Mouse (Mus musculus) ES-Bruce4 (cell line): ENCODE results near the gene Olfr965.

ENCODE experiments used
- CTCF ChIP-seq: IDR thresholded peaks from one replicate; pipeline ENCODE4 v1.8.1; 2011; ENCODE audit warnings: low read depth, low read length
- POLR2A ChIP-seq: IDR thresholded peaks from one replicate; pipeline ENCODE4 v1.8.1; 2011; ENCODE audit warnings: low read length; ENCODE audit not compliant: insufficient read depth

- no peak for TF ChIP-seq CTCF
- no peak for TF ChIP-seq POLR2A
These were observed 41.4 kb upstream of the Olfr965 start for GRCm38 (mm10) chr9:39669723-39670122.
